Mouse (Mus musculus): ENCODE results near the gene Dock6. TPM values are rescaled to one million over a fixed set of nuclear protein-coding genes. Genes with fewer than 3 reads are reported as not detected.
"Not testable (repeated sequence)": the region's sequence is repeated elsewhere in the genome, so short reads cannot be mapped to it uniquely, and the experiment has no call there.

The Dock6 gene
- total RNA-seq, 2 experiments from 2014 or later: 11.3 to 13.1 TPM

DNA sequence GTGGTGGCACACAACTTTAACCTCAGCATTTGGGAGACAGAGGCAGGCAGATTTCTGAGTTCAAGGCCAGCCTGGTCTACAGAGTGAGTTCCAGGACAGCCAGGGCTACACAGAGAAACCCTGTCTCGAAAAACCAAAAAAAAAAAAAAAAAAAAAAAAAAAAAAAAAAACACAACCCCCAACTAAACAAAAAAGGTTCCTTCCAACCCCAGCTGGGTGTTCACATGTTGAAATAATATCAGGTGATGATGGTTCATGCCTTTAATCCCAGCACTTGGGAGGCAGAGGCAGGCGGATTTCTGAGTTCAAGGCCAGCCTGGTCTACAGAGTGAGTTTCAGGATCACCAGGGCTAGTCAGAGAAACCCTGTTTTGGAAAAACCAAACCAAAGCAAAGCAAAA is 66.1 kb downstream of the Dock6 start:
- DNase-seq (ENCODE audit: low spot score in 2 of 2): not testable (repeated sequence)

DNA sequence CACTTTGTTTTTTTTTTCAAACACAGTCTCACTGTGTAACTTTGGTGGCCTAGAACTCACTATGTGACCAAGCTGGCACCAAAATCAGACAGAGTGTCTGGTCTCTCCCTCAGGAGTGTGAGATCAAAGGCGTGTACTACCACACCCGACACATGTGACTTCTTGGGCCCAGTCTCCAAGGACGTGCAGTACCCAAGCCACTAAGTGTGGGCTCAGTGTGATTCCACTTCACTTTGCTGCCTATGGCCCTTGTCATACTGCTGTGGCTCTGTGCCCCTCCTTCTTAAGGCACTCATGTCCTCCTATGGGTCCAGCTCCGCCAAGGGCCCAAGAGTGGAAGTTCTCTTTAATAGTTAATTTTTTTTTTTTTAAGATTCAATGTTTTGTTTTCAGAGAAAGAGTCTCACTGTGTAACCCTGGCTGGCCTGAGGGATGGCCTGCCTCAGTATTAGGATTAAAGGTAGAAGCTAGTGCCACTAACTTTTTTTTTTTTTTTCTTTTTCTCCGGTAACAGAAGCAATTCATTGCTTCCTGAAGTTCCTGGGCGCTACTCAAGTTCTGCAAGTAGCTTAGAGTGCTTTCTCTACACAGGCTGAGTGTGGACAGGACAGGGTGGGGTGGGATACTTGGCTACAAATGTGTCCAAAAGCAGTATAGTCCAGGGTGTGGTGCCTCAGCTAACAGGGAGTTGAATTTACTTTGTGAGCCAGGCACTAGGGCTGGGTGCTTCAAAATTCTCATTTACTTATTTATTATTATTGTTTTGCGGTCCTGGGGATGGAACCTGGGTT is 67.7 kb downstream of the Dock6 start:
- no peak for DNase-seq (ENCODE audit: low spot score in 2 of 2)

DNA sequence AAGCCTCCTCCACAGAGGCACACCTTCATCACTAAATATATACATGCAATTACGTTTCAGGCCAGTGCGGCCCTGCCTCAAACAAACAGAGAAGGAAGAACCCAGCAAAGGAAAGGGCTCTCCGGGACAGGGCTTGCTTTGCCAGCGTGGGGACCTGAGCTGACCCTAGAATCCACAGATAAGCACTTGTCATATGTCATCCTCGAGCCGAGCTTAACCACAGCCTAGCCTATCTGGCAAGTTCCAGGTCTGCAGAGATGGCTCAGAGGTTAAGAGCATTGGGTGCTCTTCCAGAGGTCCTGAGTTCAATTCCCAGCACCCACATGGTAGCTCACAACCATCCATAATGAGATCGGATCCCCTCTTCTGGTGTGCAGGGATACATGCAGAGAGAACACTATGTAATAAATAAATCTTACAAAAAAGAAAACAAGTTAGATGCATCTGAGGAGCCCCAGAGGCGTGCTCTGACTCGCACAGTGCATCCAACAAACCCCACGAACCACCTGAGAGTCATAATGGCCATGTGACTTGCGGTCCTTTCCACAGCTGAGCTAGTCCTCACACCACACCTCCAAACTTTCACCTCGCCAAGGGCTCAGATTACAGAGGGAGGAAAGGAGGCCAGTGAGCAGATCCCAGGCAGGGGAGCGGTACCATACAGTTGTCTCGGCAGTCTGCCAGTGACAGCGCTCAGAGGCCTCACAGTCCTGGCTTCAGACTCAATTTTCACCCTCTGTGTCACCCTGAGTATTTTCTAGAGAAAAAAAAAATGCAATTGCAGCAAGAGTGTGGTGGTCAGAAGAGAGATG is 70.6 kb downstream of the Dock6 start:
- no peak for DNase-seq (ENCODE audit: low spot score in 2 of 2)

DNA sequence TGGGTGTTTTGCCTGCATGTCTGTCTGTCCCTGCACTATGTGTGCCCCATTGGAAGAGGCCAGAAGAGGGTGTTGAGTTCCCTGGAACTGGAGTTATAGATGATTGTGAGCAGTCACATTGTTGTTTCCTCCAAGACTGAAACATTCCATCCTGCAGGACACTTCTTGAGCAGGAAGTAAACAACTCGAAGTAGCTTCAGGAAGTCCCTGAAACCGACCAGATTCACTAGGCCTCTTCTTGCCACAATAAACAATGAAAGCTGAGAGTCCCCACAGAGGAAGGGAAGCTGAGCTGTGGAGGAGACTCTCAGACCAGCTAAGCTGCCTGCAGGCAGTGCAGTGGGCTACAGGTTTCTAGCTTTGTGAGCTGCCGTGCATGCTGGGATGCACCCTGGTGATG is 74.7 kb downstream of the Dock6 start:
- DNase-seq (ENCODE audit: low spot score in 2 of 2): no peak

DNA sequence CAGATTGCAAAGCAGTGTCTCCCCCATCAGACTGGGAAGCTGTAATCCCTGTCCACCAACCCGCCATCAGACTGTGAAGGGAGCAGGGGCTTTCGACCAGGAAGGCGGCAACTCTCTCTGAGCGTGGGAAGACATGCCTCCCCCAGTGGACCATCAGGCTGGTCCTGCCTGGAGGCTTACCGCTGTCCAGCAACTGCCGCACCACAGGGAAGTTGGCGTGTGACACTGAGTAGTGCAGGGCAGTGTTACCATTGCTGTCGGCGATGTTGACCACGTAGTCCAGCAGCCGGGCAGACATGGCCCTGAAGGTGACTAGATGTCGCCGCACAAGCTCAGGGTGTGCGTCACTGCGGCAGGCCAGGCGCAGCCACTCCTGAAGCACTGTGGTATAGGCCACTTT is 78.1 kb downstream of the Dock6 start:
- DNase-seq (ENCODE audit: low spot score in 2 of 2): no peak

DNA sequence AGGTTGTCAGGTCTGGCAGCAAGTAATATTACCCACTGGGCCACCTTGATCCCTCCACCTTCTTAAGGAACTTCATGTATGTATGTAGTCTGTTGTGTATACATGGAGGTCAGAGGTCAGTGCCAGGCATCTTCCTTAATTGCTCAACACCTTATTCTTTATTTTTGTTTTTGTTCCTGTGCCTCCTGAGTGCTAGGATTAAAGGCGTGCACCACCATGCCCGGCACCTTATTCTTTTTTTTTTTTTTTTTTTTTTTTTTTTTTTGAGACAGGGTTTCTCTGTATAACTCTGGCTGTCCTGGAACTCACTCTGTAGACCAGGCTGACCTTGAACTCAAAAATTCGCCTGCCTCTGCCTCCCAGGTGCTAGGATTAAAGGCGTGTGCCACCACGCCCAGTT is 79.0 kb downstream of the Dock6 start:
- DNase-seq (ENCODE audit: low spot score in 2 of 2): not testable (repeated sequence)

DNA sequence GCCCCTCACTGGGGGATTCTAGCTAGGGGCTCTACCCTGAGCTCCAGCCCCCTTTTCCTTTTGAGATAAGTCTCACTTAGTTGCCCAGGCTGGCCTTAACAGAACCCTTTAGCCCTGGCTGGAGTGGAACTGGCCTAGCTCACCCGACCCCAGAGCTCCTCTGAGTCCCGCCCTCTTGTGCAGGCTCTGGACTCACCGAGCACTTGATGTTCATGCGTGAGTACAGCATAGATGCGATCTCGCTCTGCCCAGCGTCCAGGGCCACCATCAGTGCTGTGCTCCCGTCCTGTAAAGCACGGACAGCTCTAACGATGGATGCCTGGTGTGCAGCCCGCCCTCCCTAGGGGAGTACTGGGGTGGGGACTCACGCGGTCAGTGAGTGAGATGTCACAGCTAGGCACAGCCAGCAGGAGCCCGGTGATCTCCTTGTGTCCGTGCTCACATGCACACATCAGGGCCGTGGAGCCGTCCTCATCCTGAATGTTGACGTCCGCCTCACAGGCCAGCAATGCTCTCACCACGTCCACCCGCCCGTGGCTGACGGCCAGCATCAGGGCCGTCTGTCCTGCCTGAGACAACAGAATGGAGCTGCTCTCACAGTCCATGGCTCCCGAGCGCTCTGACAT is 82.8 kb downstream of the Dock6 start:
- no peak for DNase-seq (ENCODE audit: low spot score in 2 of 2)

DNA sequence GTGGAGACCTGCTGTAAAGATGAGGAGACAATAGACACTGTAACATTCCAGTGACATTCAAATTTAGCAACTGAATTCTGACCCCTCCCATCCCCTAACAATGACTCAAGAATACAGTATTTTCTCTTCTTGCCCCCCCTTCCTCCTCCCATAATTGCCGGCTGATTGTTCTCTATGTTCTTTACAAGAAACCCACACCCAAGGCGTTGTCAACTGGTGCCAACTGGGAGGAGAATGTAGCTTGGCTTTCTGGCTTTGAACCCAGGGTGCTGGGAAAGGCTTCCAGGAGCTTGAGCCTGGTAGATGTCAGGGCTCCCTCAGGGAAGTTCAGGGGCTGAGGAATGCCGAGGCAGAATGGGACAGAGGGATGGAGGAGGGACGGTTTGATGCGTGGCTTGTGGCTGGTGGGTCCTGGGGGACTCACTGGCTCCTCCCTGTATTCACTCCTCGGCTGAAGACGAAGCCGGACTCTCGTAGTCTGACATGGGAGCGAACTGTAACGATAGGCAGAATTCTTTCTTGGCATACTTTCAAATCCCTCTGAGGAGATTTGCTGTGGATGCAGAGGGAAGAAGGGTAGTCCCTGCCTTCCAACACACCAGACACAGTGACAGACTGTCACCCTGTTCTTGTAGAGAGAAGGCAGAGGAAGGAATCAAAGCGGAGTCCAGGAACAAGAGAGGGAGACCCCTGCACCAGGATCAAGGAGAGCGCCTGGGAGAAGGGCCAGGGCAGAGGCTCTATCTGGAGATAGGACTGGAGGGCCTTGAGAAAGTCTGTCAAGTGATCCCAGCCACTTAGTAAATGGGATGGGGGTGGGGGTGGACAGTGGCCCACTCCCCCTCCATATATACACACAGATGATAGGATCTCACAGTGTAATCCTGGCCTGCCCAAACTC is 83.7 kb downstream of the Dock6 start:
- DNase-seq (ENCODE audit: low spot score in 2 of 2): peak in 1 of 2 experiments; percentile 26

DNA sequence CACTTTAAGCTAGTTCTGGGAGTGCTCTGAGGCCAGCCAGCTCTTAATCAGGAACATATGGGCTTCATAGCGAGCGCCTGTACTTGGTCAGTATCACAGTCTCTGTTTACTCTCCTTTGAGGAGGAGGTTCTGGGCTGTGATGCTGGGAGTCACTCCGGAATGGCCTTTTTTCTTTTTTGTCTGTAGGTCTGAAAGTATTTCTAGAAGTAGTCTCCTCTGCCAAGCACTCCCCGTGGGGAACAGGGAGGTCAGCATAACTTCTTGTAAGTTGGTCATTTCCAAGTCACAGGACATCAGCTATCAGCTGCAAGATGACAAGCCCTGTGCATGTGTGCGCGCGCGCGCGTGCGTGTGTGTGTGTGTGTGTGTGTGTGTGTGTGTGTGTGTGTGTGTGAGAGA is 84.5 kb downstream of the Dock6 start:
- DNase-seq (ENCODE audit: low spot score in 2 of 2): peak in 1 of 2 experiments; percentile 24

DNA sequence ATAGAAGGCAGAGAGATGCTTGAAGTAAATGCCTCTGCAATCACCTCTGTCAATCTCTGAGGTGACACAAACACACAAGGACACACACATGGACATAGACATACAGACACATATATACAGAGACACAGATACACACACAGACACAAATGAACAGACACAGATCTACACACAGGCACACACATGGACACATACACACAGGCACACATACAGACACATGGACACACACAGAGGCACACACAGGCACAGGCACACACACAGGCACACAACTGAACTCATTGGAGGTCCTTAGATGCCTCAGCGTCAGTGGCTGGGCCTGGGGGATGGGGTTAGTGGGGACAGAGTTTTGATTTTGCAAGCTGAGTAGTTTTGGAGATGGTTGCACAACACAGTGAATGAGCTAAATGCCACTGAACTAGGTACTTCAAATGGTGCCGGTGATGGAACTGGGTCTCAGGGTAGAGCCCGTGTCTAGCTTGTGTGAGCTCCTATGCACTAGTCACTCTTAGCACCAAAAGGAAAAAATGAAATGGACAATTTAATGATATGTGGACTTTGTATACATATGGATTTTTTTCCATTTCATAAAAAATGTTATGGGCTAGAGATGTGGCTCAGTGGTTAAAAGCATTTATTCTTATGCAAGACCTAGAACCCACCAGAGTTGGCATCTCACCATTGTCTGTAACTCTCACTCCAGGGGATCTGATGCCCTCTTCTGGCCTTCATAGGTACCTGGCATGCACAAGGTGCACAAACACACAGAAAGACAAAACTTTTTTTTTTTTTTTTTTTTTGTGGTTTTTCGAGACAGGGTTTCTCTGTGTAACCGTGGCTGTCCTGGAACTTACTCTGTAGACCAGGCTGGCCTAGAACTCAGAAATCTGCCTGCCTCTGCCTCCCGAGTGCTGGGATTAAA is 88.1 kb downstream of the Dock6 start:
- DNase-seq (ENCODE audit: low spot score in 2 of 2): no peak

DNA sequence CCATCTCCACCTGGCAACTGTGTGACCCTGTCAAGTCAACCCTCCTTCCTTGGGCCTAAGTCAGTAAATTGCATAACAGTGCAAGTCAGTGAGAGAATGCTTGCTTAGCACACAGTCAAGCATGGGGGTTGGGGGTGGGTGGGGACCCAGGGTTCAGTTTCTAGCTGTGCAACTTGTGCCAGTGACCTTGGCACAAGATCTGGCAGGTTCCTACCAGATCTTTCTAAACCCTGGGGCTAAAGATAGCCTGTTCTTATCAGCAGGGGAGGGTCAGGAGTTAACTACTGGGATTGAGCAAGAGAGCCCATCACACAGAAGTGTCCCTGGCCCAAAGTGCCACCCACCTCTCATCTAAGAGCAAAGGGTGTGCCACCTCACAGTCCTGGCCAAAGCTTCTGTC is 90.3 kb downstream of the Dock6 start:
- DNase-seq (ENCODE audit: low spot score in 2 of 2): no peak

DNA sequence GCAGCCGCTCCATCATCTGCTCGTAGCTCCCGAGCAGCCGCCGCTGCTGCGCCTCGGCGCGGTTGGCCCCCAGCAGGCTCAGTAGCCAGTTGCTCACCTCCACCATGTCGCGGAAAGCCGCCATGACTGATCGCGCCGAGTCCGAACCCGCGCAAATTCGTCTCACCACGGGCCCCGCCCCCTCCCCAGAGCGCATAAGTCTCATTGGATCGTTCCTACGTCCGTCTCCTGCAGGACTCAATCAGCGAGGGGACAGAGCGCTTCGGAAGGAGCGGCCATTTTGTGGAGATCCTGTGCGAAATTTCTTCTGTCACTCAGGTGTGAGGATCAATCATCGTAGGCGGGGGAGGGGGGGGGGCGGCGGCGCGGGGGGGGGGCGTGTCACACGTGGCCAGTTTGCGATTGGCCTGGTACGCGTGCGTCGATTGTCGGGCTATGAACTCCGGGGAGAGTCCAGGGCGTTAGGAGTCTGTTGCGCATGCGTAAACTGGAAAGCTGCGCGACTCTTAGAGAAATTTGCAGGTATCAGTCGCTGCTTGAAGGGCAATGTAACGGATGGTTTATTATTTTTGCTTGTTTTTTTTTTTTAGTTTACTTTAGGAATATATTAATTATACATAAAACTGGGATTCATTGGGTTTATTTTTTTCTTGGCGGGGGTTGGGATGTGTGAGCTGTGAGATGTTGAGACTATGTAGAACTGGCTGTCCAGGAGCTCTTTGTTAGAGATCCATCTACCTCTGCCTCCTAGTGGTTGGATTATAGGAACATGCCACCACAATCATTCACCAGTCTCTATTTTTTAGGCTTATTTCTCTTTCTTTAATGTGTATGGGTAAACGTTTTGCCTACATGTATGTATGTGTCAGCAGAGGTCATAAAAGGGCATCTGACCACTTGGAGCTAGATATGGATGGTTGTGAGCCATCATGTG is 92.0 kb downstream of the Dock6 start, which contains the start of gene Spc24:
Spc24 (minus strand) TSS at position 149 of the 934 bp plus-strand sequence.
- peak; percentile 91 to 97 for DNase-seq (ENCODE audit: low spot score in 2 of 2)

DNA sequence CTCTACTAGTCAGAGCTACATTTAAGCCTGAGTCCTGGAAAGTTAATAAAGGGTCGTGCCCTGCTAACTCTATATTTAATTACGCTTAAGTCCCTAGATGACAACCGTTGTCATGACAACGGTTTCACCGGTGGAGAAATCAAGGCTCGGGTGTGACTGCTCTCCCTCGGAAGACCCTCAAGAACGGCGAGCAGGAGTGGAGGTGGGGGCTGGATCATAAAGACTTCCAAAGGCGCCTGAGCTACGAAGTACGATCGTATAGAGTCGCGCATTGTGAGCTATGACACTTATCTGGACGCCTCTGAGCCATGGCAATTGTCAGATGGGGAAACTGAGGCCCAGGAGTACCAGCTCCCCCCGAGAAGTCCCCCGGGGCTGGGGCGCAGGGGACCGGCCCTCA is 92.7 kb downstream of the Dock6 start:
- no peak for DNase-seq (ENCODE audit: low spot score in 2 of 2)

DNA sequence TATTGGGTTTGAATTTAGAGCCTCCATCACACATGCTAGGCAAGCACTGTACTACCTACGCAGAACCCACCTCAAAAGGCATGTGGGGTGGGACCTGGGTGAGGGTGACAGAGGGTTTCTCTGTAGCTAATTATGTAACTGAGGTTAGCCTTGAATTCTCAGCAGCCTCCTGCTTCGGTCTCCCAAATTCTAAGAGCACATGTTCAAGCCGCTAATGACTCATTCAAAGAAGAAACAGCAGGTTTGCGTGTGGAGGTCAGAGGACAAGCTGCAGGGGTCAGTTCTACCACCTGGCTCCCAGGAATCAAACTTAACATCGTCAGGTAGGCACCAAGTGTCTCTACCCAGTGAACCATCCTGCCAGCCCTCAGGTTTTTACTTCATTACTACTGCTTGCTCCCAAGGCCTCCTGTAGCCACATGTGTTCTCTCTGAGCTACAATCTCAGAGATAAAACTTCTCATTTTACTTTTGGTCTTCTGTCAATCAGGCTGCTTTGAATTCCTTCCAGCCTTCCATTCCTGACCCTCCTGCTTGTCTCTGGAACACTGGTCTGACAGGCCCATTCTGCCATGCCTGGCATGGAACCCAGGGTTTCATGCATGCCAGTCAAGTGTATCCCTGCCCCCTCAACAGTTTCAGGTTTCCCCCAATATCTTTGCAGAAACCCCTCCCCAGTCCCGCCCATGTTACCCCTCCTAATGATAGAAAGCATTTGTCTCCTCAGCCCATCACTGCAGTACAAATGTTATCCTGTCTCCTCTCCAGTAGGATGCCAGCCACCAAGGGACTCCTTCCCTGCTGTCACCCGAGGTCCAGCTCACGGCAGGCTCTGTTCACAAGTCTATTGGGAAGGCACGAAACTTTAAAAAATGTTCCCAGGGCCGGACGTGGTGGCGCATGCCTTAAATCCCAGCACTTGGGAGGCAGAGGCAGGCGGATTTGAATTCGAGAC is 93.6 kb downstream of the Dock6 start:
- no peak for DNase-seq (ENCODE audit: low spot score in 2 of 2)

DNA sequence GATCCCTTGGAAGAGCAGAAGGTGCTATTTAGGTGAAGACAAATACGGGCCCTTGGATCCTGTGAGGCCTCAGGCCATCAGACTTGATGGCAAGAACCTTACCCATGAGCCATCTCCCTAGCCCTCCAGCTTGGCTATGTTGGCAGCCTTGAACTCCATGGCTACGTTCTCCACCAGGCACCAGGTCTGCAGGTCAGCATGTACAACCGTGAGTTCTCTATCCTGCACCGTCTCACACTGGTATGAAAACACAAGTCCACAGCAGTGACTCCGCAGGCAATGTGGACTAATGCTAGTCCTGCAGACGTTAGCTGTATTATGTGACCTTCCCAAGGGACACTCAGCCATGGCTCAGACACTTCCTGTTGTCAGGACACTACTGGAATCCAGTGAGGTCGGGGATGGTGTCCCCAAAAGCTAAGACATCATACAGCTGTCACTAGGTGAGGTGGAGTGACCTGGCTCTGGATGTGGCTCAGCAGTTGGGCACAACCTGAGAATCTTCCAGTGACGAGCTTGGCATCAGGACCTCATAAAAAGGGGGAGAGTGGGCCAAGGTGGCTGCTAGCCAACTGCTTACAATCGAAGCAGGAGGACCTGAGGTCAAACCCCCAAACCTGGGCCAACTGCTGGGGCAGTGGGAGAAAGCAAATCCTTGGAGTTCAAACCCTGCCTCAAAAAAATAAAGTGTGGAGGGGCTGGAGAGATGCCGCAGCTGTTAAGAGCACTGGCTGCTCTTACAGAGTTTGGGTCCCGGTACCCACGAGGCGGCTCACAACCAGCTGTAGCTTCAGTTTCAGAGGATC is 97.7 kb downstream of the Dock6 start:
- no peak for DNase-seq (ENCODE audit: low spot score in 2 of 2)

DNA sequence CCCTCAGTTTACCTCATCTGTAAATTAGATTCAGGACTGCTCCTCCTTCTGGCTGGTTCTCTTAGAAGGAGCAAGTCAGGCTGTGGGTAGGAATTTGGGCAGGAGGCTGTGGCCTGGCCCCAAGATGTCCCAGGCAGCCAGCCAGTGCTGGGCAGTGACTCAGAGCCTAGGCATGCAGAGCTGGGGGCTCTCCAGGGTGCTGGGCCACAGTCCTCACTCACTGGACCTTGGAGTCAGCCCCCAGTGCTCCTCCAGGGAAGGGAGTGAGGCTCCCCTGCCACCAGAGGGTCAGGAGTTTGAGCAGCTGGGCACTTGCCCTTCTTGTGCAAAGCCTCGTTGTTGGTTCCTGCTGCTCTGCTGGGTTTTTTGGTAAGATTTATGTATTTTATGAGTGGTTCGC is 98.4 kb downstream of the Dock6 start:
- no peak for DNase-seq (ENCODE audit: low spot score in 2 of 2)

All from layer of hippocampus, adult 18-20 months (tissue).